Mouse (Mus musculus) forebrain, embryonic 15.5 days (tissue): ENCODE results near the gene Fras1. TPM values are rescaled to one million over a fixed set of nuclear protein-coding genes. Genes with fewer than 3 reads are reported as not detected.

Experiments
- ATAC-seq: fragments of 200-750 bp; cut with Nextera tagmentation; replicated peaks from 2 replicates; pipeline ENCODE4 v1.8.0; 2017; ENCODE audit warnings: mild to moderate bottlenecking, moderate TSS enrichment, moderate library complexity
- H3K27ac ChIP-seq: fragments of 300-500 bp; sonication (generic); replicated peaks from 2 replicates; pipeline ENCODE4 v1.5.1; 2015; ENCODE audit warnings: mild to moderate bottlenecking, inconsistent platforms
- H3K27me3 ChIP-seq: fragments of 300-500 bp; sonication (generic); 2 replicates; pipeline ENCODE4 v1.6.1; 2015; ENCODE audit warnings: inconsistent platforms
- H3K36me3 ChIP-seq: fragments of 300-500 bp; sonication (generic); 2 replicates; pipeline ENCODE4 v1.6.1; 2015; ENCODE audit warnings: mild to moderate bottlenecking, inconsistent platforms
- H3K4me1 ChIP-seq: fragments of 300-500 bp; sonication (generic); 2 replicates; pipeline ENCODE4 v1.6.1; 2015; ENCODE audit warnings: inconsistent platforms
- H3K4me2 ChIP-seq: fragments of 300-500 bp; sonication (generic); replicated peaks from 2 replicates; pipeline ENCODE4 v1.6.1; 2015; ENCODE audit warnings: mild to moderate bottlenecking, inconsistent platforms
- H3K4me3 ChIP-seq: fragments of 300-500 bp; sonication (generic); 2 replicates; pipeline ENCODE4 v1.5.1; 2015; ENCODE audit warnings: mild to moderate bottlenecking, inconsistent platforms
- H3K9ac ChIP-seq: fragments of 300-500 bp; sonication (generic); replicated peaks from 2 replicates; pipeline ENCODE4 v1.6.1; 2015; ENCODE audit warnings: mild to moderate bottlenecking, inconsistent platforms
- H3K9me3 ChIP-seq: fragments of 300-500 bp; sonication (generic); 2 replicates; pipeline ENCODE4 v1.6.1; 2016; ENCODE audit warnings: inconsistent platforms
- WGBS: fragments of 180-500 bp; shearing (Covaris S2); methylation state at CpG from one replicate; pipeline ENCODE4 v1.1.7; 2015; ENCODE audit warnings: mixed read lengths; 5-methylcytosine and 5-hydroxymethylcytosine counted together
- polyA plus RNA-seq: library from polyadenylated mRNA; unstranded; fragments of >200 nt; fragmentation: Nextera tagmentation; extraction: Ambion mirVana; gene quantifications from 2 replicates; pipeline ENCODE4 v1.2.1, GENCODE M21; 2015

Fras1 gene
- polyA plus RNA-seq, 1 experiment from 2014 or later: 5.1 TPM

- Histone ChIP-seq H3K9me3 (no peaks in the 10 kb centered on the region), H3K4me3 (no peak overlapping the region), H3K4me2 (no peak overlapping the region), H3K4me1 (no peaks in the 10 kb centered on the region), H3K36me3 (no peaks in the 10 kb centered on the region), H3K27me3 (no peaks in the 10 kb centered on the region), H3K27ac (no peak overlapping the region), H3K9ac (no peak overlapping the region)
- ATAC-seq: no peak
- 86% methylated on average over 4 of the region's 4 CpGs for WGBS
These were observed 170.4 kb downstream of the Fras1 start for GRCm38 (mm10) chr5:96544112-96544511.

- no peaks in the 10 kb centered on the region for H3K4me1 ChIP-seq
- ATAC-seq: no peak
- H3K9me3 ChIP-seq: no peaks in the 10 kb centered on the region
- no peaks in the 10 kb centered on the region for H3K36me3 ChIP-seq
- no peak overlapping the region for H3K4me2 ChIP-seq
- H3K9ac ChIP-seq: no peak overlapping the region
- H3K27me3 ChIP-seq: no peaks in the 10 kb centered on the region
- WGBS: 85% methylated on average over 5 of the region's 5 CpGs
- H3K27ac ChIP-seq: no peak overlapping the region
- H3K4me3 ChIP-seq: no peak overlapping the region
These were observed 172.2 kb downstream of the Fras1 start for GRCm38 (mm10) chr5:96545994-96546393.

- H3K9me3 ChIP-seq: no peaks in the 10 kb centered on the region
- H3K27ac ChIP-seq: no peak overlapping the region
- H3K4me2 ChIP-seq: no peak overlapping the region
- H3K27me3 ChIP-seq: no peaks in the 10 kb centered on the region
- no peaks in the 10 kb centered on the region for H3K4me1 ChIP-seq
- no peak overlapping the region for H3K9ac ChIP-seq
- ATAC-seq: no peak
- no peak overlapping the region for H3K4me3 ChIP-seq
- 84% methylated on average over 12 of the region's 12 CpGs for WGBS
- H3K36me3 ChIP-seq: no peaks in the 10 kb centered on the region
These were observed 181.4 kb downstream of the Fras1 start for GRCm38 (mm10) chr5:96554940-96555679.

- 33% methylated on average over 8 of the region's 8 CpGs for WGBS
These were observed 184.5 kb downstream of the Fras1 start for GRCm38 (mm10) chr5:96558049-96558804.

GRCm38 (mm10) chr5:96574586-96574985, 200.8 kb downstream of the Fras1 start:
- H3K4me2 ChIP-seq: no peak overlapping the region
- ATAC-seq: no peak
- no peaks in the 10 kb centered on the region for H3K27me3 ChIP-seq
- 76% methylated on average over 4 of the region's 4 CpGs for WGBS
- no peak overlapping the region for H3K27ac ChIP-seq
- H3K4me1 ChIP-seq: no peaks in the 10 kb centered on the region
- no peak overlapping the region for H3K4me3 ChIP-seq
- H3K36me3 ChIP-seq: no peaks in the 10 kb centered on the region
- H3K9me3 ChIP-seq: no peaks in the 10 kb centered on the region
- H3K9ac ChIP-seq: no peak overlapping the region

More at GRCm38 (mm10) chr5:96558049-96558804, 184.5 kb downstream of the Fras1 start:
- Histone ChIP-seq H3K9me3 (no peaks in the 10 kb centered on the region), H3K9ac (no peak overlapping the region), H3K36me3 (no peaks in the 10 kb centered on the region), H3K4me3 (no peak overlapping the region), H3K4me1 (no peaks in the 10 kb centered on the region), H3K4me2 (no peak overlapping the region), H3K27me3 (no peaks in the 10 kb centered on the region), H3K27ac (no peak overlapping the region)
- ATAC-seq: no peak

- no peak for ATAC-seq
- Histone ChIP-seq H3K27me3 (no peaks in the 10 kb centered on the region), H3K4me3 (no peak overlapping the region), H3K9ac (no peak overlapping the region), H3K9me3 (no peaks in the 10 kb centered on the region), H3K36me3 (no peaks in the 10 kb centered on the region), H3K4me2 (no peak overlapping the region), H3K27ac (no peak overlapping the region), H3K4me1 (no peaks in the 10 kb centered on the region)
- WGBS: 84% methylated on average over 3 of the region's 3 CpGs
These were observed 204.9 kb downstream of the Fras1 start for GRCm38 (mm10) chr5:96578705-96579104.

- no peak overlapping the region for H3K27ac ChIP-seq
- H3K36me3 ChIP-seq: no peaks in the 10 kb centered on the region
- no peaks in the 10 kb centered on the region for H3K4me1 ChIP-seq
- ATAC-seq: no peak
- H3K27me3 ChIP-seq: no peaks in the 10 kb centered on the region
- WGBS: 81% methylated on average over 5 of the region's 5 CpGs
- H3K4me2 ChIP-seq: no peak overlapping the region
- no peak overlapping the region for H3K9ac ChIP-seq
- no peak overlapping the region for H3K4me3 ChIP-seq
- no peaks in the 10 kb centered on the region for H3K9me3 ChIP-seq
These were observed 206.2 kb downstream of the Fras1 start for GRCm38 (mm10) chr5:96579938-96580337.

GRCm38 (mm10) chr5:96584730-96585129, 211.0 kb downstream of the Fras1 start:
- Histone ChIP-seq H3K4me1 (no peaks in the 10 kb centered on the region), H3K9me3 (no peaks in the 10 kb centered on the region), H3K36me3 (no peaks in the 10 kb centered on the region), H3K4me2 (no peak overlapping the region), H3K4me3 (no peak overlapping the region), H3K27me3 (no peaks in the 10 kb centered on the region), H3K9ac (no peak overlapping the region), H3K27ac (no peak overlapping the region)
- 92% methylated on average over 5 of the region's 5 CpGs for WGBS
- ATAC-seq: no peak

- Histone ChIP-seq H3K36me3 (no peaks in the 10 kb centered on the region), H3K4me3 (no peak overlapping the region), H3K27me3 (no peaks in the 10 kb centered on the region), H3K4me2 (no peak overlapping the region), H3K4me1 (no peaks in the 10 kb centered on the region), H3K27ac (no peak overlapping the region), H3K9me3 (no peaks in the 10 kb centered on the region), H3K9ac (no peak overlapping the region)
- 94% methylated on average over 6 of the region's 6 CpGs for WGBS
- no peak for ATAC-seq
These were observed 216.9 kb downstream of the Fras1 start for GRCm38 (mm10) chr5:96590621-96591020.

GRCm38 (mm10) chr5:96595793-96596192, 222.0 kb downstream of the Fras1 start:
- no peak overlapping the region for H3K27ac ChIP-seq
- H3K4me2 ChIP-seq: no peak overlapping the region
- H3K4me1 ChIP-seq: no peaks in the 10 kb centered on the region
- WGBS: 92% methylated on average over 5 of the region's 5 CpGs
- H3K27me3 ChIP-seq: no peaks in the 10 kb centered on the region
- H3K9ac ChIP-seq: no peak overlapping the region
- no peaks in the 10 kb centered on the region for H3K9me3 ChIP-seq
- ATAC-seq: no peak
- no peaks in the 10 kb centered on the region for H3K36me3 ChIP-seq
- H3K4me3 ChIP-seq: no peak overlapping the region

GRCm38 (mm10) chr5:96603974-96604769, 230.4 kb downstream of the Fras1 start:
- WGBS: 50% methylated on average over 7 of the region's 7 CpGs
- no peak for ATAC-seq
- H3K9ac ChIP-seq: no peak overlapping the region
- H3K27me3 ChIP-seq: no peaks in the 10 kb centered on the region
- no peaks in the 10 kb centered on the region for H3K9me3 ChIP-seq
- no peak overlapping the region for H3K4me3 ChIP-seq
- no peak overlapping the region for H3K27ac ChIP-seq
- H3K36me3 ChIP-seq: no peaks in the 10 kb centered on the region
- H3K4me2 ChIP-seq: no peak overlapping the region
- no peaks in the 10 kb centered on the region for H3K4me1 ChIP-seq

- H3K9ac ChIP-seq: no peak overlapping the region
- WGBS: 85% methylated on average over 5 of the region's 5 CpGs
- no peak overlapping the region for H3K27ac ChIP-seq
- no peak overlapping the region for H3K4me3 ChIP-seq
- no peaks in the 10 kb centered on the region for H3K4me1 ChIP-seq
- H3K9me3 ChIP-seq: no peaks in the 10 kb centered on the region
- no peaks in the 10 kb centered on the region for H3K27me3 ChIP-seq
- no peak overlapping the region for H3K4me2 ChIP-seq
- ATAC-seq: no peak
- no peaks in the 10 kb centered on the region for H3K36me3 ChIP-seq
These were observed 234.3 kb downstream of the Fras1 start for GRCm38 (mm10) chr5:96608036-96608435.
